ENCODE assay signal across 10 mouse cellular contexts in the genomic region with DNA sequence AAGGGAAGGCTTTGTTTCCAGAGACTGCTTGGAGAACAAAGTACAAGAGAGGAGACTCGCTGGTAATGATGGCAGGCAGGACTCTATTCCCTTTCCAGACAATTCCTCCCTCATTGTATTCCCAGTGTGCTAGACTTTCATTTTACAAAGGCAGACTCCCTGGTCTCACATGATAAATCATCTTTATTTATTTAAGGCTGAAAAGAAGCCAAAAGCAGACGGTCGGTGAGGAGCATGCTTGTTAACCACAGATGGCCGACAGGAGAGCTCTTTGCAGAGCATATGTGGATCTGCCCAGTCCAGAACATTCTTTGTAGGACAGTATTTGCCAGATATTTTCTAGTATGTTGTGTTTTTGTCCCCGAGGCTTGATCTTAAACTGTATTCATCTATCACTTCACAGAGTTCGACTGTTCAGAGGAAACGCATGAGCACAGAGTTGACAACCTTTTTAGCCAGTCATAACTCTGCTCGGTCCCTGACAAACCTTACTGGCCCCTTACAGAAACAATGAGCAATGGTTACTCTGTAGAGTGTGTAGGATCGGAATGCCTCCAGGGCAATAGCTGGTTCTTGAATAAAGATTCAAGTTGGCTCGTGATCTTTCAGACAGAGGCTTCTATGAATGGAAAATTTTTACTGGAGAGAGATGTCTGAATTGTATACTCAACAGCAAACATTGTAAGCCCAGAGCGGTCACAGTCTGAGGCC. TPM values are rescaled to one million over a fixed set of nuclear protein-coding genes. Genes with fewer than 3 reads are reported as not detected.
DNase-seq lines count a peak whose midpoint lies in the region; ATAC-seq and TF ChIP-seq lines count a peak whose summit lies in the region.
"Had no signal": no experiment of that assay in that cellular context is flagged by ENCODE, and none has a peak within 500 bp of the region (broad histone marks: within the 10 kb centered on the region; RNA-seq: fewer than 3 reads in every experiment).

No protein-coding gene starts in this region.

- no peaks in the 10 kb centered on the region for H3K36me3 ChIP-seq in hindbrain, embryonic 15.5 days
- no peaks in the 10 kb centered on the region for H3K36me3 ChIP-seq in hindbrain, embryonic 11.5 days (ENCODE audit: control insufficient read depth, insufficient read depth, low read length)
- no peaks in the 10 kb centered on the region for H3K36me3 ChIP-seq in neural tube, embryonic 11.5 days (ENCODE audit: control insufficient read depth, insufficient read depth, low read length)
- no peaks in the 10 kb centered on the region for H3K36me3 ChIP-seq in limb, embryonic 14.5 days (ENCODE audit: control insufficient read depth, insufficient read depth, low read length)

- DNase-seq in hindbrain, embryonic 11.5 days (ENCODE audit: low spot score), result no peak
- DNase-seq in neural tube, embryonic 11.5 days (ENCODE audit: low spot score), result peak; percentile 18
- DNase-seq in neural tube, embryonic 10.5 days (ENCODE audit: extremely low spot score, low spot score), result no peak
- DNase-seq in limb, embryonic 14.5 days (ENCODE audit: low spot score), result peak; percentile 56
- no peak for DNase-seq in gastrocnemius, postnatal 10 days
- no peak for DNase-seq in spleen, adult 12 weeks (ENCODE audit: low spot score)
- DNase-seq: cerebellum, postnatal 36 days; heart, adult 2 months had no signal

- TF ChIP-seq POLR2A in limb, embryonic 14.5 days (IDR thresholded peaks at IDR 0.05; ENCODE audit: borderline replicate concordance, extremely low read depth, insufficient read depth, insufficient read length), result no peak

- H3K27ac ChIP-seq in hindbrain, embryonic 15.5 days (replicated peaks), result no peak overlapping the region
- no peak overlapping the region for H3K27ac ChIP-seq in hindbrain, embryonic 11.5 days (ENCODE audit: low read depth, low read length)
- H3K27ac ChIP-seq in neural tube, embryonic 11.5 days (ENCODE audit: low read depth, low read length), result no peak overlapping the region
- no peak overlapping the region for H3K27ac ChIP-seq in limb, embryonic 14.5 days (replicated peaks; ENCODE audit: low read depth, low read length)
- H3K27ac ChIP-seq: heart, adult 2 months had no signal

- no peaks in the 10 kb centered on the region for H3K9me3 ChIP-seq in hindbrain, embryonic 15.5 days
- H3K9me3 ChIP-seq in hindbrain, embryonic 11.5 days (ENCODE audit: control insufficient read depth, low read length), result no peaks in the 10 kb centered on the region
- H3K9me3 ChIP-seq in neural tube, embryonic 11.5 days (ENCODE audit: control insufficient read depth, low read length), result no peaks in the 10 kb centered on the region
- H3K9me3 ChIP-seq in limb, embryonic 14.5 days (ENCODE audit: control insufficient read depth, low read length), result no peaks in the 10 kb centered on the region

- peak; percentile 48; the same call in 1 of the 2 replicates for ATAC-seq in hindbrain, embryonic 15.5 days (ENCODE audit: low FRiP score, low read depth)
- ATAC-seq in hindbrain, embryonic 11.5 days (ENCODE audit: low FRiP score), result no peak
- ATAC-seq in neural tube, embryonic 11.5 days (ENCODE audit: insufficient read depth, low FRiP score, low TSS enrichment), result no peak; the same call in 1 of the 2 replicates
- peak; percentile 53 for ATAC-seq in limb, embryonic 14.5 days (ENCODE audit: low FRiP score, low read depth)

- no peaks in the 10 kb centered on the region for H3K27me3 ChIP-seq in hindbrain, embryonic 15.5 days
- no peaks in the 10 kb centered on the region for H3K27me3 ChIP-seq in hindbrain, embryonic 11.5 days (ENCODE audit: control insufficient read depth, insufficient read depth, low read length)
- H3K27me3 ChIP-seq in neural tube, embryonic 11.5 days (ENCODE audit: control insufficient read depth, insufficient read depth, low read length), result no peaks in the 10 kb centered on the region
- H3K27me3 ChIP-seq in limb, embryonic 14.5 days (ENCODE audit: control insufficient read depth, insufficient read depth, low read length), result no peaks in the 10 kb centered on the region
- H3K27me3 ChIP-seq: CH12.LX had no signal

- no peak overlapping the region for H3K4me3 ChIP-seq in hindbrain, embryonic 15.5 days
- no peak overlapping the region for H3K4me3 ChIP-seq in hindbrain, embryonic 11.5 days (ENCODE audit: low read depth, low read length)
- H3K4me3 ChIP-seq in neural tube, embryonic 11.5 days (ENCODE audit: low read depth, low read length), result no peak overlapping the region
- H3K4me3 ChIP-seq in limb, embryonic 14.5 days (replicated peaks; ENCODE audit: low read length), result no peak overlapping the region
- H3K4me3 ChIP-seq: heart, adult 2 months had no signal

- no peak overlapping the region for H3K9ac ChIP-seq in hindbrain, embryonic 15.5 days
- no peak overlapping the region for H3K9ac ChIP-seq in hindbrain, embryonic 11.5 days (ENCODE audit: low read depth, low read length)
- no peak overlapping the region for H3K9ac ChIP-seq in neural tube, embryonic 11.5 days (ENCODE audit: low read length)
- H3K9ac ChIP-seq in limb, embryonic 14.5 days (ENCODE audit: low read depth, low read length, severe bottlenecking), result no peak overlapping the region

- H3K4me2 ChIP-seq in hindbrain, embryonic 15.5 days, result no peak overlapping the region
- H3K4me2 ChIP-seq in hindbrain, embryonic 11.5 days (replicated peaks; ENCODE audit: low read depth, low read length), result no peak overlapping the region
- H3K4me2 ChIP-seq in neural tube, embryonic 11.5 days (ENCODE audit: low read depth), result no peak overlapping the region
- H3K4me2 ChIP-seq in limb, embryonic 14.5 days (replicated peaks; ENCODE audit: low read depth, low read length, severe bottlenecking), result no peak overlapping the region

- peaks cover 15% of the 10 kb centered on the region; the same call in 1 of the 2 replicates for H3K4me1 ChIP-seq in hindbrain, embryonic 15.5 days (replicated peaks)
- H3K4me1 ChIP-seq in hindbrain, embryonic 11.5 days (replicated peaks; ENCODE audit: control insufficient read depth, insufficient read depth, low read length), result 0 out of 2 replicates have a peak, but pooled peaks cover 2% of the 10 kb centered on the region
- H3K4me1 ChIP-seq in neural tube, embryonic 11.5 days (ENCODE audit: control insufficient read depth, insufficient read depth, low read length), result peaks cover 11% of the 10 kb centered on the region; the same call in 1 of the 2 replicates
- peaks cover 12% of the 10 kb centered on the region; the same call in 1 of the 2 replicates for H3K4me1 ChIP-seq in limb, embryonic 14.5 days (ENCODE audit: control insufficient read depth, insufficient read depth, low read length)

- 43% methylated on average over 11 of the region's 11 CpGs for WGBS in hindbrain, embryonic 15.5 days
- 57% methylated on average over 11 of the region's 11 CpGs for WGBS in hindbrain, embryonic 11.5 days
- WGBS in neural tube, embryonic 11.5 days, result 45% methylated on average over 11 of the region's 11 CpGs
- WGBS in limb, embryonic 14.5 days, result 50% methylated on average over 11 of the region's 11 CpGs

RNA-seq across cellular contexts. Expression of a gene that starts 28.0 kb away (rescaled TPM):
- polyA plus RNA-seq in hindbrain, embryonic 15.5 days (2015; fragmentation: Nextera tagmentation; extraction: Ambion mirVana), result 24.3 and 25.5 TPM in 2 replicates
- 36.3 and 36.5 TPM in 2 replicates for polyA plus RNA-seq in hindbrain, embryonic 11.5 days (2014; fragmentation: Nextera tagmentation; extraction: Ambion mirVana)
- polyA plus RNA-seq in neural tube, embryonic 11.5 days (2014; fragmentation: Nextera tagmentation; extraction: Ambion mirVana), result 37.5 TPM in 2 replicates
- polyA plus RNA-seq in limb, embryonic 14.5 days (2012; rRNA removed), result 83.8 and 129 TPM in 2 replicates
- 29.8 and 34.3 TPM in 2 replicates for polyA plus RNA-seq in limb, embryonic 14.5 days (2014; fragmentation: Nextera tagmentation; extraction: Ambion mirVana)
- total RNA-seq in gastrocnemius, postnatal 10 days (2021), result 1 to 10 TPM; 6.2 to 9.7 TPM

Comparison
In these comparisons a context has a peak if more than half of its experiments do, and no peak if none do; other contexts are left out.
1. ATAC-seq: peak in hindbrain, embryonic 15.5 days (single experiment) and limb, embryonic 14.5 days (single experiment); none in hindbrain, embryonic 11.5 days (single experiment) and neural tube, embryonic 11.5 days (single experiment).
2. DNase-seq: peak in neural tube, embryonic 11.5 days (single experiment) and limb, embryonic 14.5 days (single experiment); none in hindbrain, embryonic 11.5 days (single experiment), neural tube, embryonic 10.5 days (single experiment), gastrocnemius, postnatal 10 days (single experiment) and spleen, adult 12 weeks (single experiment).